Mouse (Mus musculus) forebrain, embryonic 10.5 days (tissue): ENCODE results near the gene Sash1. TPM values are rescaled to one million over a fixed set of nuclear protein-coding genes. Genes with fewer than 3 reads are reported as not detected.

ENCODE experiments used
- DNase-seq: peaks from one replicate; pipeline ENCODE4 v3.0.0-alpha.2; 2017; ENCODE audit warnings: low spot score; ENCODE audit errors: extremely low spot score
- H3K27ac ChIP-seq: fragments of 300-500 bp; sonication (generic); 2 replicates; pipeline ENCODE4 v1.5.1; 2016; ENCODE audit warnings: mild to moderate bottlenecking
- H3K27me3 ChIP-seq: fragments of 300-500 bp; sonication (generic); 2 replicates; pipeline ENCODE4 v1.6.1; 2016; ENCODE audit warnings: mild to moderate bottlenecking; ENCODE audit not compliant: poor library complexity, severe bottlenecking
- H3K36me3 ChIP-seq: fragments of 300-500 bp; sonication (generic); replicated peaks from 2 replicates; pipeline ENCODE4 v1.6.1; 2016; ENCODE audit warnings: mild to moderate bottlenecking, moderate library complexity
- H3K4me1 ChIP-seq: fragments of 300-500 bp; sonication (generic); 2 replicates; pipeline ENCODE4 v1.6.1; 2016
- H3K4me3 ChIP-seq: fragments of 300-500 bp; sonication (generic); 2 replicates; pipeline ENCODE4 v1.5.1; 2016; ENCODE audit warnings: mild to moderate bottlenecking, moderate library complexity
- H3K9me3 ChIP-seq: fragments of 300-500 bp; sonication (generic); 2 replicates; pipeline ENCODE4 v1.6.1; 2016; ENCODE audit warnings: mild to moderate bottlenecking, moderate library complexity
- WGBS: fragments of 180-500 bp; shearing (Covaris S2); methylation state at CpG from one replicate; pipeline ENCODE4 v1.1.7; 2016; 5-methylcytosine and 5-hydroxymethylcytosine counted together
- polyA plus RNA-seq: library from polyadenylated mRNA; unstranded; fragments of >200 nt; fragmentation: Nextera tagmentation; extraction: Ambion mirVana; gene quantifications from 2 replicates; pipeline ENCODE4 v1.2.1, GENCODE M21; 2016

Sash1 gene
- polyA plus RNA-seq, 1 experiment from 2014 or later: 2.8 TPM

GRCm38 (mm10) chr10:8890511-8890910, 4.6 kb upstream of the Sash1 start:
- WGBS: 92% methylated on average over 4 of the region's 4 CpGs
- Histone ChIP-seq H3K36me3 (no peaks in the 10 kb centered on the region), H3K27ac (no peak overlapping the region), H3K4me3 (no peak overlapping the region), H3K4me1 (peaks cover 22% of the 10 kb centered on the region), H3K27me3 (peaks cover 19% of the 10 kb centered on the region), H3K9me3 (no peaks in the 10 kb centered on the region)
- no peak for DNase-seq

GRCm38 (mm10) chr10:8889341-8889740, 3.5 kb upstream of the Sash1 start:
- Histone ChIP-seq H3K4me1 (peaks cover 32% of the 10 kb centered on the region), H3K27me3 (peaks cover 23% of the 10 kb centered on the region), H3K4me3 (no peak overlapping the region), H3K27ac (no peak overlapping the region), H3K36me3 (no peaks in the 10 kb centered on the region), H3K9me3 (no peaks in the 10 kb centered on the region)
- 31% methylated on average over 4 of the region's 4 CpGs for WGBS
- DNase-seq: no peak

GRCm38 (mm10) chr10:8886528-8886854, 621 bp upstream of the Sash1 start:
- peaks cover 59% of the 10 kb centered on the region for H3K4me1 ChIP-seq
- no peaks in the 10 kb centered on the region for H3K36me3 ChIP-seq
- WGBS: under 1% methylated on average over 14 of the region's 14 CpGs
- peak overlapping the region; percentile 75 for H3K4me3 ChIP-seq
- peak overlapping the region; percentile 97 for H3K27ac ChIP-seq
- DNase-seq: no peak
- no peaks in the 10 kb centered on the region for H3K9me3 ChIP-seq
- peaks cover 43% of the 10 kb centered on the region for H3K27me3 ChIP-seq

DNA sequence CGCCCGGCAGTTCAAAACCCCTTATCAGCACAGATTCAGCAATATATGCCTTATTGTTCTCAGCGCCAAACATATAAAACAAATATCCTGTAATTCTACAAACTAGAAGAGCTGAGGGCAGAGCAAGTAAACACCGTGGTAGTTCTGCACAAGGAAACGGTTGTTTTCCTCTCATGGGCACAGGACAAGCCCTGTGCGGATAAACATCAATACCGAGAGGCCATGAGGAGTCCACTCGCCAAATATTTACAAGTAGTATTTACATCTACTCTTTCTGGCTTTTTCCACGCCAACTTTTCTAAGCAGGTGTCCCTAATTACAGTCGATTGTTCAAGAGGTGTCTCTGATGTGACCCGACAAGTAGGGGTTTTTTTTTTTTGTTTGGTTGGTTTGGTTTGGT, 669 bp downstream of the Sash1 start:
- H3K36me3 ChIP-seq: no peaks in the 10 kb centered on the region
- peak overlapping the region; percentile 97 for H3K27ac ChIP-seq
- H3K4me3 ChIP-seq: peak overlapping the region; percentile 75
- no peaks in the 10 kb centered on the region for H3K9me3 ChIP-seq
- H3K4me1 ChIP-seq: peaks cover 69% of the 10 kb centered on the region
- DNase-seq: peak; percentile 34
- 5% methylated on average over 11 of the region's 11 CpGs for WGBS
- H3K27me3 ChIP-seq: peaks cover 52% of the 10 kb centered on the region

GRCm38 (mm10) chr10:8884565-8884964, 1.3 kb downstream of the Sash1 start:
- Histone ChIP-seq H3K9me3 (no peaks in the 10 kb centered on the region), H3K4me3 (peak overlapping the region; percentile 75), H3K4me1 (peaks cover 69% of the 10 kb centered on the region), H3K27ac (no peak overlapping the region), H3K27me3 (peaks cover 58% of the 10 kb centered on the region), H3K36me3 (no peaks in the 10 kb centered on the region)
- DNase-seq: no peak
- 48% methylated on average over 5 of the region's 5 CpGs for WGBS

GRCm38 (mm10) chr10:8883686-8884085, 2.2 kb downstream of the Sash1 start:
- Histone ChIP-seq H3K27me3 (peaks cover 65% of the 10 kb centered on the region), H3K27ac (no peak overlapping the region), H3K4me1 (peaks cover 76% of the 10 kb centered on the region), H3K9me3 (no peaks in the 10 kb centered on the region), H3K36me3 (no peaks in the 10 kb centered on the region), H3K4me3 (peak overlapping the region; percentile 75; the same call in 1 of the 2 replicates)
- WGBS: 24% methylated on average over 4 of the region's 4 CpGs
- DNase-seq: no peak

GRCm38 (mm10) chr10:8881736-8882135, 4.1 kb downstream of the Sash1 start:
- H3K4me1 ChIP-seq: peaks cover 62% of the 10 kb centered on the region
- 6% methylated on average over 2 of the region's 2 CpGs for WGBS
- DNase-seq: no peak

GRCm38 (mm10) chr10:8880950-8881675, 4.8 kb downstream of the Sash1 start:
- Histone ChIP-seq H3K4me1 (peaks cover 57% of the 10 kb centered on the region), H3K36me3 (peaks cover 4% of the 10 kb centered on the region), H3K27ac (peak overlapping the region; percentile 45; the same call in 1 of the 2 replicates), H3K4me3 (no peak overlapping the region), H3K9me3 (0 out of 2 replicates have a peak, but pooled peaks cover 4% of the 10 kb centered on the region), H3K27me3 (peaks cover 53% of the 10 kb centered on the region)
- DNase-seq: peak; percentile 19
- WGBS: 36% methylated on average over 15 of the region's 15 CpGs

More at GRCm38 (mm10) chr10:8881736-8882135, 4.1 kb downstream of the Sash1 start:
- Histone ChIP-seq H3K4me3 (no peak overlapping the region; the same call in 1 of the 2 replicates), H3K27ac (no peak overlapping the region), H3K9me3 (0 out of 2 replicates have a peak, but pooled peaks cover 4% of the 10 kb centered on the region), H3K27me3 (peaks cover 53% of the 10 kb centered on the region), H3K36me3 (peaks cover 4% of the 10 kb centered on the region)

DNA sequence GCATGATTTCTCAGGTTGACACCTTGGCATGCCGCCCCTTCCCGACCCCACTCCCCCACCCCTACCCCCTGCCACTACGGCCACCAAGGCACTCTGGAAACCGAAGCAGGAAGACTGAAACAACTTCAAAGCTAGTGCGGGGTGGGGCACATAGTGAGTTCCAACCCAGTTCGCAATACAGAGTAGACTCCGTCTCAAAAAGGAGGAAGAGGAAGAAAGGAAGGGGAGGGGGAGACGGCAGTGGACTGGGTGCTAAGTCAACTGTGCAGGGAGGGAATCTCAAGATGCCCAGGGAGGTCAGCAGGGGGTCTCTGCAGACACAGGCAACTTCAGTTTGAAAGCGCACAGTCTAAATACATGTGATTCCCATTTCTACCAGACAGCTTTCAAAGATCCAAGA, 7.0 kb downstream of the Sash1 start:
- no peak for DNase-seq
- 0 out of 2 replicates have a peak, but pooled peaks cover 4% of the 10 kb centered on the region for H3K9me3 ChIP-seq
- H3K4me3 ChIP-seq: no peak overlapping the region
- H3K4me1 ChIP-seq: peaks cover 42% of the 10 kb centered on the region
- peaks cover 44% of the 10 kb centered on the region for H3K27me3 ChIP-seq
- WGBS: 36% methylated on average over 9 of the region's 9 CpGs
- no peak overlapping the region for H3K27ac ChIP-seq
- H3K36me3 ChIP-seq: peaks cover 4% of the 10 kb centered on the region

DNA sequence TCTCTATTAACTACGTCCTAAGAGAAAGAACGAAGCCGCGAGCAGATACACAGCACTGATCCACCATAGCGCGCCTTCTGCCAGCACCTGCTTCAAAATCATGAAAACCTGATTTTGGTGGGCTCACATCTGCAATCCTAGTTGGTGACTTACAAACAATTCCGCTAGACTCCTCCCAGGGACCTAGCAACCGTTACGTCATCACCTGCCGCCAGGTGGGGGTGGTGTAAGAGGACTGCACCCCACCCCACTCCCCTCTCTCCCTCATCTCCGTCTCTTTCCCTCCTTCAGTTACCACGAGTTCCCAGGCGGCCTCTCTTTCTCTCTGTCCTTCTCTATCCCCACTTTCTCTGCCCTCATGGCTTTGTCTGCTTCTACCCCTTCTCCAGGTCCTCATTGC, 7.5 kb downstream of the Sash1 start:
- H3K36me3 ChIP-seq: peaks cover 4% of the 10 kb centered on the region
- H3K9me3 ChIP-seq: 0 out of 2 replicates have a peak, but pooled peaks cover 4% of the 10 kb centered on the region
- 75% methylated on average over 13 of the region's 13 CpGs for WGBS
- peaks cover 40% of the 10 kb centered on the region for H3K27me3 ChIP-seq
- H3K4me1 ChIP-seq: peaks cover 37% of the 10 kb centered on the region
- no peak for DNase-seq
- H3K4me3 ChIP-seq: no peak overlapping the region
- H3K27ac ChIP-seq: no peak overlapping the region

GRCm38 (mm10) chr10:8873631-8874370, 12.1 kb downstream of the Sash1 start:
- 89% methylated on average over 7 of the region's 7 CpGs for WGBS
- H3K4me1 ChIP-seq: peaks cover 4% of the 10 kb centered on the region
- no peak overlapping the region for H3K4me3 ChIP-seq
- peaks cover 4% of the 10 kb centered on the region for H3K36me3 ChIP-seq
- DNase-seq: no peak
- H3K9me3 ChIP-seq: 0 out of 2 replicates have a peak, but pooled peaks cover 4% of the 10 kb centered on the region
- no peak overlapping the region for H3K27ac ChIP-seq
- peaks cover 6% of the 10 kb centered on the region for H3K27me3 ChIP-seq

GRCm38 (mm10) chr10:8872788-8873187, 13.1 kb downstream of the Sash1 start:
- Histone ChIP-seq H3K9me3 (0 out of 2 replicates have a peak, but pooled peaks cover 3% of the 10 kb centered on the region), H3K4me3 (no peak overlapping the region), H3K27me3 (no peaks in the 10 kb centered on the region), H3K36me3 (peaks cover 4% of the 10 kb centered on the region), H3K4me1 (no peaks in the 10 kb centered on the region), H3K27ac (no peak overlapping the region)
- WGBS: 91% methylated on average over 3 of the region's 3 CpGs
- no peak for DNase-seq

DNA sequence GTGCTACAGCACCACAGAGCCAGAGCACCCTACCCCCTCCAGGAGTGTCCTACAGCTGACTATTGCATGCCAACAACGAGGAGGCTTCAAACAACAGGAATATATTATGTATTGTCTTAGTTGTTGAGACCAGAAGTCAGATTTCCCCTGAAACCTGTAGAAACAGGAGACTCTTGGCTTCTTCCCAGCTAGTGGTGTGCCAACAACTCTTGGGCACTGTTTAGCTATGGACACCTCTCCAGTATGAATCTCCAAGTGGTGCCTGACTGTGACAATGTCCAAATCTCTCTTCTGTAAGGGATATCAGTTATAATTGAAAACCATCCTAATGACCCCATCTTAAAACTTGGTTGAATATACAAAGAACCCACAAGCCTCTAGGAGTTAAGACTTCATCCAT, 13.9 kb downstream of the Sash1 start:
- H3K9me3 ChIP-seq: no peaks in the 10 kb centered on the region
- no peaks in the 10 kb centered on the region for H3K27me3 ChIP-seq
- H3K36me3 ChIP-seq: no peaks in the 10 kb centered on the region; the same call in 1 of the 2 replicates
- H3K4me1 ChIP-seq: no peaks in the 10 kb centered on the region
- 90% methylated on average over 1 of the region's 1 CpGs for WGBS
- no peak overlapping the region for H3K4me3 ChIP-seq
- no peak for DNase-seq
- no peak overlapping the region for H3K27ac ChIP-seq
